Mouse (Mus musculus): ENCODE results near the gene Olfr1423.
"Not testable (repeated sequence)": the region's sequence is repeated elsewhere in the genome, so short reads cannot be mapped to it uniquely, and the experiment has no call there.

Olfr1423 gene

DNA sequence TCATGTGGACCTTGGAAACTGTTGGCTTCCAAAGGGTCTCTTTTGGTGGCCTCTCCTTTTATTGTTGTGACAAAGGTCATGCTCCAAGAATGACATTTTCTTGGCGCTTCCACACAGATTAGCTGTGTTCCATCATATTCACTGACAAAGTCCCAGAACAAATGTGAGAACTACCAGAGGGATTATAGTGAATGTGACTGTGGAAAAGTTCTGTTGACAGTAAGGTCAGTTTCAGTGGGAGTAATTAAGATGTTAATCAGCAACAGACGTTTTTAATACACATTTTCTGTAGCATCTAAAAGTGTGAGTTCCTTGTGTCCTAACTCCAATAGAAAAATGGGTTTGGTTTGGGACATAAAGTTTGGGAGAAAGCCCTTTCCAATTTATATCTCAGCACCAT, at the start of gene Olfr1423:
Gene Olfr1423 (minus strand): TSS at position 101 of the 400 bp plus-strand sequence.
- no peak for DNase-seq (ENCODE audit: low read depth, low spot score)

- not testable (repeated sequence) for DNase-seq (ENCODE audit: low read depth, low spot score)
Measured at GRCm38 (mm10) chr19:12077631-12078030, 36.5 kb upstream of the Olfr1423 start, which contains the start of gene Olfr1425. Gene Olfr1425, minus strand, starts transcription at chr19:12077731.

- DNase-seq (ENCODE audit: low read depth, low spot score): not testable (repeated sequence)
Measured at GRCm38 (mm10) chr19:12069546-12069945, 28.4 kb upstream of the Olfr1423 start.

GRCm38 (mm10) chr19:12067806-12068205, 26.7 kb upstream of the Olfr1423 start:
- DNase-seq (ENCODE audit: low read depth, low spot score): not testable (repeated sequence)

DNA sequence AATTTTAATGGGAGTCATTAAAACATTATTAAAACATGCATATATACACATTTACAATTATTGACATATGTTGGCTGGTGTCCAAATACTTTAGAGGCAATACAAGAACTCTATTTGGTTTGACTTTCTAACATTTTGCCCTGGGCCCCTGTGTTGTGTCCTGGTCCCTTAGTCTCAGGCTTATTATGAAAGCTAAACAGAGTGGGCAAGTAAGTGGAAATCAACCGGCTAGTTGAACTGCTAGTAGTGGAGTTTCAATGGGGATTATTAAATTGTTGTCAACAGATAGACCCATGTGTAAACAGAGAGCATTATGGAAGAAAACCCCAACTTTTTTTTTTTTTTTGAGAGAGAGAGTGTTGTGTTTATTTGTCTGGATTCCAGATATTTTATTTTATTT, 21.5 kb upstream of the Olfr1423 start, which contains the start of gene Olfr1424:
Gene Olfr1424 (minus strand): TSS at position 101 of the 400 bp plus-strand sequence.
- DNase-seq (ENCODE audit: low read depth, low spot score): not testable (repeated sequence)

DNA sequence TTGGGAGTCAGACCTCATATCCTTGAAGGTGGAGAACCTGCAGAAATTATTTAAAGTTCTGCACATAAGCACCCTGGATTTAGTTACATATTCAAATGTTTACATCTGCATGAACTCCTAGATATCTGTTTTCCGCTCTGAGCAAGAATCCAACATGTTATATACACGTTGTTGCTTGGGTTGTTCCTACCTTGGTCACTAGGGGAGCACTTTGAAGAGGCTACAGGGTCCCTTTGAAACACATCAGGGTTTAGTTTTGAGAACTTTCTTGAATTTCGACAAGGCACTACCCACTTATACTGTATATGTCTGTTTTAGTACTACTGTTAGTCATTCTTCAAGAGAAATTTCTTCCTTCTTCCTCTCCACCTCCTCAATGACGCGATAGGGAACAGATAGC, 2.0 kb upstream of the Olfr1423 start:
- no peak for DNase-seq (ENCODE audit: low read depth, low spot score)

DNA sequence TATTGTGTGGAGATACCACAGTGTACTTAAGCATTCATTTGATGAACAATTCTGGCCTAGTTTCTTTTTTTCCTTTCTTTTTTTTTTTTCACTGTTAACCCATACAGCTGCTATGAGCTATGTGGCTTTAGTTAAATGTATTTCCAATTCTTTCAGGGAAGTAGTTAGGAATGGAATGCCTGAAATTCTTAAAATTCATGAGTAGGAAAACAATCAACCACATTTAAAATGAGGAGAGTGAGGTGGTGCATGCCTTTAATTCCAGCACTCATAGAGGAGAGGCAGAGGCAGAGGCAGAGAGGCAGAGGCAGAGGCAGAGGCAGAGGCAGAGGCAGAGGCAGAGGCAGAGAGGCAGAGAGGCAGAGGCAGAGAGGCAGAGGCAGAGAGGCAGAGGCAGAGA, 3.4 kb downstream of the Olfr1423 start:
- DNase-seq (ENCODE audit: low read depth, low spot score): no peak

DNA sequence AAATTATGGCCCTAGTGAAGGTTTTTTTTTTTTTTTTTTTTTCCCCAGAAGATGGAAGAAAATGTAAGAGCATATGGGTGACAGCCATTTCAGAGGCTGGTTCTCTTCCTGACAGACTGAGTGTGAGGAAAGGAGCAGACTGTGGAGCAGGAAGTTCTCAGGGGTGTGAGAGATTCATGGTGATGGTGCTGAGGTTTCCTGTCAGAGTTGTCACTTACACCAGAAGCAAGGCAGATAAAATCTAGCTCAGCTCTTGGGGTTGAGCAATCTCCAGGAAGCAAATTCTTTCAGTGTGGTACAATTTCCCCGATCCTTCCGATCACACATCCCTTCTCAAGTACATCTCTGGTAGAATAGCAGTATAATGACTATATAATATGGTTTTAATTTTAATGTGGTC, 14.5 kb downstream of the Olfr1423 start:
- DNase-seq (ENCODE audit: low read depth, low spot score): peak; percentile 72

- no peak for DNase-seq (ENCODE audit: low read depth, low spot score)
Measured at GRCm38 (mm10) chr19:12025333-12025732, 15.8 kb downstream of the Olfr1423 start.

- no peak for DNase-seq (ENCODE audit: low read depth, low spot score)
Measured at GRCm38 (mm10) chr19:12024149-12024548, 17.0 kb downstream of the Olfr1423 start.

GRCm38 (mm10) chr19:12016192-12016591, 24.9 kb downstream of the Olfr1423 start:
- no peak for DNase-seq (ENCODE audit: low read depth, low spot score)

GRCm38 (mm10) chr19:12015708-12016107, 25.4 kb downstream of the Olfr1423 start:
- DNase-seq (ENCODE audit: low read depth, low spot score): no peak

- DNase-seq (ENCODE audit: low read depth, low spot score): peak; percentile 65
Measured at GRCm38 (mm10) chr19:12013228-12013627, 27.9 kb downstream of the Olfr1423 start.

- DNase-seq (ENCODE audit: low read depth, low spot score): no peak
Measured at GRCm38 (mm10) chr19:12012615-12013014, 28.5 kb downstream of the Olfr1423 start.

DNA sequence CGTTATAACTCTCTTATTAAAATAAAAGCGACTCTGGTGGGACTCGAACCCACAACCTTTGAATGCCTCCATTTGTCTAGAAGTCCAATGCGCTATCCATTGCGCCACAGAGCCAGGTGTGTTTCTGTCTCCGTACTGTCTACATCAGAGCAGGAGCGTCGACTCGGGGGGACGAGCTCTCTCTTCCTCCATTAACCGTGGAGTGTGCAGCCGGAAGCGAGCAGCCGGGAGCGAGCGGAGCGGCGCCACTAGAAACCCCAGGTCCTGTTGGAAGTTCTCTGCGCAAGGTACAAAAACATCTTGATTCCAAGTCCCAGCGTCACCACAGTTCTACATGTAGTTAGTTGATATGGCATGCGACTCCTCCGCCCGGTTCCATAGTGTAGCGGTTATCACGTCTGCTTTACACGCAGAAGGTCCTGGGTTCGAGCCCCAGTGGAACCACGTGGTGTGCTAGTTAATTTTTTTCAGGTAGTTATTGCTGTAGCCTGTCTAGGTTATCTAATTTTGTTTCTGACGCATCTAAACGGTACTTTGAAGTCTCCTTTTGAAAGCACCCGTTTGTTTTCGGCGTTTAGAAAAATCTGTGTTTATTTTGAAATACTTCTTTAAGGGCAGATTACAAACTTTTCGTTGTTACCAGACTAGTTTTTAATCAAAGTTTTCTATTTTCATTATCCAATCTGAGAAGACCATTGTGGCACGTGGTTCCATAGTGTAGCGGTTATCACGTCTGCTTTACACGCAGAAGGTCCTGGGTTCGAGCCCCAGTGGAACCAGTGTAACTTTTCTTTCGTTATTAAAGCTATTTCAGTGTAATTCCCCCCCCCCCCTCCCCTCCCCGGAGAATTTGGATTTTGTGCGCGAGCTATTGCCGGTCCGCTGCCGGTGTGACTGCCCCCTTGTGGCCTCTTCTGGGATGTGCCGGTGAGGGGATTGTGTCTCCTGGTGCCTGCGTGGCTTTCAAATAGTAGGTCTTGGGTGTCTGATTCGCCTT, 29.3 kb downstream of the Olfr1423 start:
- peak; percentile 93 for DNase-seq (ENCODE audit: low read depth, low spot score)

- DNase-seq (ENCODE audit: low read depth, low spot score): peak; percentile 88
Measured at GRCm38 (mm10) chr19:12010916-12011559, 30.1 kb downstream of the Olfr1423 start.

DNA sequence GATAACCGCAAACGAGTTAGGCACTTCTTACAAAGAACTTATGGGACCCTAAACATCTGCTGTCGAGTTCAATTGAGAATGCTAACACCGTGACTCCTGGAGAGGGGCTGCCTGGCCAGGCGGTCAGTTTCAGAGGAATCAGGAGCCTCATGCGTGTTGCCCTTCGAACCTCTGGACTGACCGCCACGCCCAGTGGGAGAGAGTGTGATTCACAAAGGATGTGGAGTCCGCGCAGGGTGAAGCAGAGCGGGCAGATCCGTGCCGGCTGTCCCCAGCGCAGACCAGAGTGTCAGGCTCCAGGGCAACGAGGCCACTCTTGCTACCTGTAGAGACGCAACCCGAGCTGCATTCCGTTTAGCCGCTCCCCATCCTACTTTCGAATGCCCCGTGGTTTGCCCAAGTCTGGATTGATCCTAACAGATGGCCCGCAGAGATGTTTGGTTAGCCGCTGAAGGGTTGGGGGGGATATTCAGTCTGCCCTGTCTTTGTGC, 30.8 kb downstream of the Olfr1423 start:
- DNase-seq (ENCODE audit: low read depth, low spot score): peak; percentile 65

GRCm38 (mm10) chr19:12009501-12010280, 31.4 kb downstream of the Olfr1423 start:
- peak; percentile 86 for DNase-seq (ENCODE audit: low read depth, low spot score)

GRCm38 (mm10) chr19:12008410-12009380, 32.4 kb downstream of the Olfr1423 start:
- no peak for DNase-seq (ENCODE audit: low read depth, low spot score)
